Mouse (Mus musculus): ENCODE data around the gene Pgap3. TPM values are rescaled to one million over a fixed set of nuclear protein-coding genes. Genes with fewer than 3 reads are reported as not detected.

Gene Pgap3
- polyA plus RNA-seq, 1 experiment from 2014 or later, result 6.1 TPM

GRCm38 (mm10) chr11:98400816-98401215 is 526 bp upstream of the Pgap3 start:
- 55% methylated on average over 3 of the region's 3 CpGs for WGBS
- H3K4me3 ChIP-seq (ENCODE audit: low read depth, low read length), result peak overlapping the region; percentile 49
- no peak for DNase-seq (ENCODE audit: low spot score)
- H3K9ac ChIP-seq (ENCODE audit: low read length), result peak overlapping the region; percentile 68
- peak; percentile 11; the same call in 1 of the 2 replicates for ATAC-seq
- no peaks in the 10 kb centered on the region for H3K36me3 ChIP-seq (ENCODE audit: control insufficient read depth, insufficient read depth, low read length)
- H3K4me1 ChIP-seq (ENCODE audit: control insufficient read depth, insufficient read depth, low read length), result peaks cover 8% of the 10 kb centered on the region
- no peaks in the 10 kb centered on the region for H3K27me3 ChIP-seq (replicated peaks; ENCODE audit: control insufficient read depth, insufficient read depth, low read length)
- no peaks in the 10 kb centered on the region for H3K9me3 ChIP-seq (replicated peaks; ENCODE audit: control insufficient read depth, low read length)
- peak overlapping the region; percentile 72 for H3K4me2 ChIP-seq (ENCODE audit: low read length)
- H3K27ac ChIP-seq (ENCODE audit: low read depth, low read length), result peak overlapping the region; percentile 95

- ATAC-seq, result no peak
- no peak for DNase-seq (ENCODE audit: low spot score)
- H3K27ac ChIP-seq (ENCODE audit: low read depth, low read length), result no peak overlapping the region
- H3K4me3 ChIP-seq (ENCODE audit: low read depth, low read length), result no peak overlapping the region
- WGBS, result 89% methylated on average over 7 of the region's 7 CpGs
- no peaks in the 10 kb centered on the region for H3K27me3 ChIP-seq (replicated peaks; ENCODE audit: control insufficient read depth, insufficient read depth, low read length)
- no peak overlapping the region for H3K4me2 ChIP-seq (ENCODE audit: low read length)
- peaks cover 28% of the 10 kb centered on the region for H3K4me1 ChIP-seq (ENCODE audit: control insufficient read depth, insufficient read depth, low read length)
- H3K9me3 ChIP-seq (replicated peaks; ENCODE audit: control insufficient read depth, low read length), result no peaks in the 10 kb centered on the region
- H3K9ac ChIP-seq (ENCODE audit: low read length), result no peak overlapping the region
- no peaks in the 10 kb centered on the region for H3K36me3 ChIP-seq (ENCODE audit: control insufficient read depth, insufficient read depth, low read length)
These were observed 2.3 kb downstream of the Pgap3 start for GRCm38 (mm10) chr11:98397946-98398345.

- peaks cover 24% of the 10 kb centered on the region for H3K4me1 ChIP-seq (ENCODE audit: control insufficient read depth, insufficient read depth, low read length)
- H3K27ac ChIP-seq (ENCODE audit: low read depth, low read length), result no peak overlapping the region
- H3K9ac ChIP-seq (ENCODE audit: low read length), result no peak overlapping the region; the same call in 1 of the 2 replicates
- no peak overlapping the region for H3K4me2 ChIP-seq (ENCODE audit: low read length)
- H3K27me3 ChIP-seq (replicated peaks; ENCODE audit: control insufficient read depth, insufficient read depth, low read length), result no peaks in the 10 kb centered on the region
- WGBS, result 41% methylated on average over 4 of the region's 4 CpGs
- H3K9me3 ChIP-seq (replicated peaks; ENCODE audit: control insufficient read depth, low read length), result no peaks in the 10 kb centered on the region
- H3K4me3 ChIP-seq (ENCODE audit: low read depth, low read length), result no peak overlapping the region
- ATAC-seq (no peak), DNase-seq (ENCODE audit: low spot score) (no peak)
- H3K36me3 ChIP-seq (ENCODE audit: control insufficient read depth, insufficient read depth, low read length), result no peaks in the 10 kb centered on the region
These were observed 5.2 kb downstream of the Pgap3 start for GRCm38 (mm10) chr11:98395041-98395440.

- H3K9me3 ChIP-seq (replicated peaks; ENCODE audit: control insufficient read depth, low read length), result no peaks in the 10 kb centered on the region
- WGBS, result 61% methylated on average over 6 of the region's 6 CpGs
- no peak for DNase-seq (ENCODE audit: low spot score)
- no peak overlapping the region; the same call in none of the 2 replicates for H3K9ac ChIP-seq (ENCODE audit: low read length)
- no peaks in the 10 kb centered on the region for H3K36me3 ChIP-seq (ENCODE audit: control insufficient read depth, insufficient read depth, low read length)
- H3K4me3 ChIP-seq (ENCODE audit: low read depth, low read length), result no peak overlapping the region
- peaks cover 20% of the 10 kb centered on the region for H3K4me1 ChIP-seq (ENCODE audit: control insufficient read depth, insufficient read depth, low read length)
- ATAC-seq, result no peak
- no peak overlapping the region for H3K27ac ChIP-seq (ENCODE audit: low read depth, low read length)
- H3K4me2 ChIP-seq (ENCODE audit: low read length), result no peak overlapping the region
- H3K27me3 ChIP-seq (replicated peaks; ENCODE audit: control insufficient read depth, insufficient read depth, low read length), result no peaks in the 10 kb centered on the region
These were observed 6.0 kb downstream of the Pgap3 start for GRCm38 (mm10) chr11:98394301-98394700.

GRCm38 (mm10) chr11:98393317-98393716 is 7.0 kb downstream of the Pgap3 start:
- DNase-seq (ENCODE audit: low spot score) (no peak), ATAC-seq (no peak)
- WGBS, result 75% methylated on average over 6 of the region's 6 CpGs
- Histone ChIP-seq H3K9me3 (replicated peaks; ENCODE audit: control insufficient read depth, low read length) (no peaks in the 10 kb centered on the region), H3K4me3 (ENCODE audit: low read depth, low read length) (no peak overlapping the region), H3K4me2 (ENCODE audit: low read length) (no peak overlapping the region), H3K27ac (ENCODE audit: low read depth, low read length) (no peak overlapping the region), H3K4me1 (ENCODE audit: control insufficient read depth, insufficient read depth, low read length) (peaks cover 20% of the 10 kb centered on the region), H3K36me3 (ENCODE audit: control insufficient read depth, insufficient read depth, low read length) (no peaks in the 10 kb centered on the region), H3K9ac (ENCODE audit: low read length) (peak overlapping the region; percentile 21; the same call in 1 of the 2 replicates), H3K27me3 (replicated peaks; ENCODE audit: control insufficient read depth, insufficient read depth, low read length) (no peaks in the 10 kb centered on the region)

GRCm38 (mm10) chr11:98392645-98393044 is 7.6 kb downstream of the Pgap3 start:
- H3K4me2 ChIP-seq (ENCODE audit: low read length), result no peak overlapping the region
- ATAC-seq (no peak), DNase-seq (ENCODE audit: low spot score) (no peak)
- peaks cover 20% of the 10 kb centered on the region for H3K4me1 ChIP-seq (ENCODE audit: control insufficient read depth, insufficient read depth, low read length)
- no peaks in the 10 kb centered on the region for H3K27me3 ChIP-seq (replicated peaks; ENCODE audit: control insufficient read depth, insufficient read depth, low read length)
- H3K9me3 ChIP-seq (replicated peaks; ENCODE audit: control insufficient read depth, low read length), result no peaks in the 10 kb centered on the region
- no peak overlapping the region for H3K27ac ChIP-seq (ENCODE audit: low read depth, low read length)
- H3K36me3 ChIP-seq (ENCODE audit: control insufficient read depth, insufficient read depth, low read length), result no peaks in the 10 kb centered on the region
- WGBS, result 50% methylated on average over 4 of the region's 4 CpGs
- H3K9ac ChIP-seq (ENCODE audit: low read length), result no peak overlapping the region
- H3K4me3 ChIP-seq (ENCODE audit: low read depth, low read length), result no peak overlapping the region

GRCm38 (mm10) chr11:98392034-98392433 is 8.3 kb downstream of the Pgap3 start:
- ATAC-seq, result no peak
- Histone ChIP-seq H3K36me3 (ENCODE audit: control insufficient read depth, insufficient read depth, low read length) (no peaks in the 10 kb centered on the region), H3K9me3 (replicated peaks; ENCODE audit: control insufficient read depth, low read length) (no peaks in the 10 kb centered on the region), H3K27me3 (replicated peaks; ENCODE audit: control insufficient read depth, insufficient read depth, low read length) (0 out of 2 replicates have a peak, but pooled peaks cover 4% of the 10 kb centered on the region), H3K27ac (ENCODE audit: low read depth, low read length) (no peak overlapping the region), H3K4me1 (ENCODE audit: control insufficient read depth, insufficient read depth, low read length) (peaks cover 20% of the 10 kb centered on the region), H3K4me3 (ENCODE audit: low read depth, low read length) (no peak overlapping the region), H3K9ac (ENCODE audit: low read length) (no peak overlapping the region), H3K4me2 (ENCODE audit: low read length) (no peak overlapping the region)
- 20% methylated on average over 7 of the region's 8 CpGs for WGBS
- no peak for DNase-seq (ENCODE audit: low spot score)

- no peak for DNase-seq (ENCODE audit: low spot score)
- H3K27me3 ChIP-seq (replicated peaks; ENCODE audit: control insufficient read depth, insufficient read depth, low read length), result 0 out of 2 replicates have a peak, but pooled peaks cover 4% of the 10 kb centered on the region
- no peaks in the 10 kb centered on the region for H3K36me3 ChIP-seq (ENCODE audit: control insufficient read depth, insufficient read depth, low read length)
- H3K4me1 ChIP-seq (ENCODE audit: control insufficient read depth, insufficient read depth, low read length), result peaks cover 19% of the 10 kb centered on the region
- H3K4me2 ChIP-seq (ENCODE audit: low read length), result no peak overlapping the region
- 71% methylated on average over 12 of the region's 12 CpGs for WGBS
- no peak for ATAC-seq
- H3K27ac ChIP-seq (ENCODE audit: low read depth, low read length), result no peak overlapping the region
- no peaks in the 10 kb centered on the region for H3K9me3 ChIP-seq (replicated peaks; ENCODE audit: control insufficient read depth, low read length)
- no peak overlapping the region for H3K4me3 ChIP-seq (ENCODE audit: low read depth, low read length)
- no peak overlapping the region for H3K9ac ChIP-seq (ENCODE audit: low read length)
These were observed 10.1 kb downstream of the Pgap3 start for GRCm38 (mm10) chr11:98390141-98390540.

- 24% methylated on average over 9 of the region's 9 CpGs for WGBS
- no peaks in the 10 kb centered on the region for H3K9me3 ChIP-seq (replicated peaks; ENCODE audit: control insufficient read depth, low read length)
- no peak overlapping the region for H3K4me3 ChIP-seq (ENCODE audit: low read depth, low read length)
- DNase-seq (ENCODE audit: low spot score), result peak; percentile 74
- H3K36me3 ChIP-seq (ENCODE audit: control insufficient read depth, insufficient read depth, low read length), result no peaks in the 10 kb centered on the region
- H3K27ac ChIP-seq (ENCODE audit: low read depth, low read length), result no peak overlapping the region
- H3K4me1 ChIP-seq (ENCODE audit: control insufficient read depth, insufficient read depth, low read length), result peaks cover 12% of the 10 kb centered on the region
- H3K4me2 ChIP-seq (ENCODE audit: low read length), result no peak overlapping the region
- peak; percentile 19; the same call in 1 of the 2 replicates for ATAC-seq
- H3K9ac ChIP-seq (ENCODE audit: low read length), result no peak overlapping the region
- H3K27me3 ChIP-seq (replicated peaks; ENCODE audit: control insufficient read depth, insufficient read depth, low read length), result 0 out of 2 replicates have a peak, but pooled peaks cover 7% of the 10 kb centered on the region
These were observed 11.0 kb downstream of the Pgap3 start for GRCm38 (mm10) chr11:98389221-98389780.

Data from forebrain, embryonic 14.5 days (tissue).